Mouse (Mus musculus) macrophage (primary cell): Measurements from ENCODE around the gene Oxt. TPM values are rescaled to one million over a fixed set of nuclear protein-coding genes. Genes with fewer than 3 reads are reported as not detected.
"Not testable (repeated sequence)": the region's sequence is repeated elsewhere in the genome, so short reads cannot be mapped to it uniquely, and the experiment has no call there.

ENCODE experiments used
- H3K27ac ChIP-seq: fragments of 350-480 bp; formaldehyde crosslinking; 2 replicates; pipeline ENCODE4 v1.9.0; 2021
- H3K36me3 ChIP-seq: fragments of 350-480 bp; formaldehyde crosslinking; 2 replicates; pipeline ENCODE4 v1.9.0; 2021; ENCODE audit errors: inconsistent target
- H3K4me3 ChIP-seq: fragments of 350-480 bp; formaldehyde crosslinking; 2 replicates; pipeline ENCODE4 v1.9.0; 2021; ENCODE audit errors: inconsistent target
- H3K79me2 ChIP-seq: fragments of 350-480 bp; formaldehyde crosslinking; 2 replicates; pipeline ENCODE4 v1.9.0; 2021; ENCODE audit errors: inconsistent target
- WGBS: methylation state at CpG from one replicate; pipeline ENCODE4 v1.1.7; 2026; ENCODE audit warnings: inconsistent platforms; ENCODE audit not compliant: missing documents; 5-methylcytosine and 5-hydroxymethylcytosine counted together
- polyA plus RNA-seq: library from polyadenylated mRNA; stranded (reverse); fragments of 250-400 nt; gene quantifications from 3 replicates; pipeline ENCODE4 v1.2.4, GENCODE M21; 2018; ENCODE audit warnings: inconsistent platforms

The Oxt gene
- polyA plus RNA-seq, 1 experiment from 2014 or later = not detected

DNA sequence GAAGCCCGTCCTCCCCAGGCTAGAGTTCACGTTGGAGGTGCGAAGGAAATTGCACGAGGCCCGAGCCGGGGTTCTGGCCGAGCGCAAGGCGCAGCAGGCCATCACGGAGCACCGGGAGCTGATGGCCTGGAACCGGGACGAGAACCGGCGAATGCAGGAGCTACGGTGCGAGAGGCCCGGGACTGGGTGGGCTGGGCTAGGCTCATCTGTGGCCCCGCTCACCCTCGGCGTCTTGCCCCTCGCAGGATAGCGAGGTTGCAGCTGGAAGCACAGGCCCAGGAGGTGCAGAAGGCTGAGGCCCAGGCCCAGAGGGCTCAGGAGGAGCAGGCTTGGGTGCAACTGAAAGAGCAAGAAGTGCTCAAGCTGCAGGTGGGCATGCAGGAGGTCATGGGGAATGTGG, 11.9 kb upstream of the Oxt start:
- no peaks in the 10 kb centered on the region for H3K36me3 ChIP-seq
- under 1% methylated on average over 22 of the region's 23 CpGs for WGBS
- no peak overlapping the region for H3K27ac ChIP-seq
- H3K4me3 ChIP-seq = peak overlapping the region; percentile 46
- peaks cover 13% of the 10 kb centered on the region for H3K79me2 ChIP-seq

- 95% methylated on average over 8 of the region's 8 CpGs for WGBS
- Histone ChIP-seq H3K36me3 (no peaks in the 10 kb centered on the region), H3K4me3 (no peak overlapping the region), H3K27ac (no peak overlapping the region), H3K79me2 (peaks cover 13% of the 10 kb centered on the region)
Observed at GRCm38 (mm10) chr2:130564983-130565382, 11.0 kb upstream of the Oxt start.

DNA sequence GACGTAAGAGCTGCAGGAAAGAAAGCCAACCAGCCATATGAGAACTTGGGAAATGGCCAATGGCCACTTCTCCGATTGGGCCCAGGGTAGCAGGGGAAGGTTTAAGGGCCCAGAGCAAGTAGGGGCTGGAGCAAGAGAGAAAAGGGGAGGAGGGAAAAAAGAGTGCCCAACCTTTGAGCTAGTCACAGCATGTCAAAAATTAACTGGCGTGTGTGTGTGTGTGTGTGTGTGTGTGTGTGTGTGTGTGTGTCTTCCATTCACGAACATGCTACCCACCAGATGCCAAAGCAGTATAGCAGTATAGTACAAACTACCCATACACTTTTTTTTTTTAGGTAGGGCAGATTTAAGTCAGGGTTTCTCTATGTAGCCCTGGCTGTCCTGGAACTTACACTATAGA, 7.1 kb upstream of the Oxt start:
- no peak overlapping the region for H3K4me3 ChIP-seq
- H3K36me3 ChIP-seq = no peaks in the 10 kb centered on the region
- H3K27ac ChIP-seq = no peak overlapping the region
- H3K79me2 ChIP-seq = peaks cover 11% of the 10 kb centered on the region
- WGBS = 79% methylated on average over 3 of the region's 4 CpGs

GRCm38 (mm10) chr2:130569926-130570325, 6.0 kb upstream of the Oxt start:
- Histone ChIP-seq H3K27ac (no peak overlapping the region), H3K4me3 (no peak overlapping the region), H3K36me3 (no peaks in the 10 kb centered on the region), H3K79me2 (peaks cover 1% of the 10 kb centered on the region; the same call in 1 of the 2 replicates)

DNA sequence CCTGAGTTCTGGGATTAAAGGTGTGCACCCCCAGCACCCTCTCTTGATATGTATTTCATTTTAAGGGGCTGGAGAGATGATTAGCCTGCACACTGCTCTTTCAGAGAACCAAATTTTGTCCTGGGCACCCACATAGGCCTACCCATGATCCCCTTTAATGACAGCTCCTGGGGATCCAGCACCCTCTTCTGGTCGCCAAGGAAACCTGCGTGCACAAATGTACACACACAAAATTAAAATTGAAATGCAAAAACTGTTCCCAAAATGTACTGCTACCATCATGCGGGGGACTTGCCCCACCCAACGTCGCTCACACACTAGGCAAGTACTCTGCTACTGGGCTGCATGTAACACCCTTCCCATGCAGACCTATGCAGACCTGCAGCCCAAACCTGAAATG, 1.0 kb upstream of the Oxt start:
- no peak overlapping the region for H3K4me3 ChIP-seq
- 95% methylated on average over 5 of the region's 5 CpGs for WGBS

GRCm38 (mm10) chr2:130576564-130576963, 591 bp downstream of the Oxt start:
- not testable (repeated sequence) for H3K4me3 ChIP-seq, H3K27ac ChIP-seq, H3K79me2 ChIP-seq, H3K36me3 ChIP-seq
- 14% methylated on average over 28 of the region's 32 CpGs for WGBS

More for the DNA sequence above, 1.0 kb upstream of the Oxt start:
- no peak overlapping the region for H3K27ac ChIP-seq
- H3K79me2 ChIP-seq = no peaks in the 10 kb centered on the region
- no peaks in the 10 kb centered on the region for H3K36me3 ChIP-seq

DNA sequence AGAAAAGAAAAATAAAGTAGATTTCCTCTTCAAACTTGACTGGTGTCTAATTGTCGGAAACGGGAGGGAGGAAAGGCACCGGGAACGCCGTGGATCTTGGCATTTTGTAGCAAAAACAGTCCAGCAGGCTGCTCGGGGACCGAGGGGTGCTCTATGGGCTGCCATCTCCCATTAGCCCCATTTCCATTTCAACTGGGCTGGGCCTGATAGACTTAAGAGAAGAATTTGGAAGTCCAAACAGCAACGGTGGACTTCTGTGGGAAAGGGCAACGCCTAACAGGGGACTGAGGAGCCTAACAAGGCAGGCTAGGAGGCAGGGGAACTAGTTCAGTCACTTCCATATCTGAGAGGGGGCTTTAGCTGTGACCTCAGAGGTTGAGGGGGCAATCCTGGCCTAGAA, 1.0 kb downstream of the Oxt start:
- Histone ChIP-seq H3K36me3 (no peaks in the 10 kb centered on the region), H3K27ac (no peak overlapping the region), H3K4me3 (no peak overlapping the region), H3K79me2 (no peaks in the 10 kb centered on the region)
- 25% methylated on average over 9 of the region's 9 CpGs for WGBS

- no peaks in the 10 kb centered on the region for H3K79me2 ChIP-seq
- no peaks in the 10 kb centered on the region for H3K36me3 ChIP-seq
- no peak overlapping the region for H3K4me3 ChIP-seq
- no peak overlapping the region for H3K27ac ChIP-seq
- WGBS = 8% methylated on average over 12 of the region's 12 CpGs
Observed at GRCm38 (mm10) chr2:130577632-130578031, 1.7 kb downstream of the Oxt start.

DNA sequence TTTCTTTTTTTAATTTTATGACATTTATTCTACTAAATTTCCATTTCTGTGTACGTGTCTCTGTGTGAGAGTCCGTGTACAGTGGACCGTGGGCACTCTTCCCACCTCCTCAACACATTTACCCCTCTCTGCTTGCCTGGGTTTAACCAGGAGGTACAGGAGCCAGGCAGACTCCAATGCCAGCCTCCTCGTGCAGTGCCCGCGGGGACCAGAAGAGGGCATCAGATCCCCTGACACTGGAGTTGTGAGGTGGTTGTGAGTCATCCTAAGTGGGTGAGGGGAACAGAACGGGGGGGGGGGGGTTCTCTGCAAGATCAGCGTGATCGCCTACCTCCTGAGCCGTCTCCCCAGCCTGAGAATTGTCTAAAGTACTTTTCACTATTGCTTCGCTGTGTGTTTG, 2.2 kb downstream of the Oxt start:
- H3K4me3 ChIP-seq = no peak overlapping the region
- H3K36me3 ChIP-seq = no peaks in the 10 kb centered on the region
- H3K27ac ChIP-seq = no peak overlapping the region
- no peaks in the 10 kb centered on the region for H3K79me2 ChIP-seq
- 21% methylated on average over 11 of the region's 11 CpGs for WGBS

DNA sequence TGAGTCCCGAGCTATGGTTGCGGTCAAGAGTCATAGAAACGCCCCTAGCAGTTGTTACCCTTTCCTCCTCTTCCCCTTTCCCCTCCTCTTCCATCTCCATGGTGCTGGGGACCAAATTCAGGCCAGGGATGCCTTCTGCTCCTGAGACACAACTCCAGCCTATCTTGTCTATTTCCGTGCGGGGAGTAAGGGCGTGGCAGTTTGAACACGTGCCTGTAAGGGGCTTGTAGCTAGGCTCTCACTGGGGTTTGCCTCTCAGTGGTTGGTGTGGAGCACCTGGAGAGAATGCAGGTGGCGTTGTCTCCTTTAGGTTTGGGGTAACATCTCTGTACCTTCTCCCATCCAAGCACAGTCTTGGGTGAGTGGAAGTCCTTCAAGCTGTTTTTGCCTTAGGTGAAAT, 3.8 kb downstream of the Oxt start:
- WGBS = 10% methylated on average over 8 of the region's 8 CpGs

DNA sequence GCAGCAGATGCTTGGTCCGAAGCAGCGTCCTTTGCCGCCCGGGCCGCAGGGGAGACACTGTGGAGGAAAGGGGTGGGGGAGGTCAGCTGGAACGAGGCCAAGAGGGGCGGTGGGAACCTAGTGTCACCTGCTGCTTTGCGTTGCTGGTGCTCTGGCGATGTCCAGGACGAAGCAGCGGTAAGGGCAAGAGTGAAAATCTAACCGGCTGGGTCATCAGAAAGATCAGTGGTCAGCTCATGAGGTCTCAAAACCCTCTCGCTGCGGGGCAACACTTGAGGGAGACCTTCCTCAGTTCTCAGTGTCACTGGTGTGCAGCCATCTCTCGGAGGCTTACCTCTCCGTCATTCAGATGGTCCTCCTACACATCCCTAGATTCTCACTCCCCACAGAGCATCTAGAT, 5.2 kb downstream of the Oxt start:
- H3K79me2 ChIP-seq = no peaks in the 10 kb centered on the region
- WGBS = 12% methylated on average over 16 of the region's 16 CpGs
- H3K4me3 ChIP-seq = no peak overlapping the region

More for the DNA sequence above, 3.8 kb downstream of the Oxt start:
- Histone ChIP-seq H3K79me2 (no peaks in the 10 kb centered on the region), H3K36me3 (no peaks in the 10 kb centered on the region), H3K4me3 (no peak overlapping the region), H3K27ac (no peak overlapping the region)

GRCm38 (mm10) chr2:130582552-130582951, 6.6 kb downstream of the Oxt start, which contains the start of gene Avp:
TSS of gene Avp (minus strand) at chr2:130582554.
- 72% methylated on average over 10 of the region's 10 CpGs for WGBS
- no peak within 1 kb of the TSS for H3K27ac ChIP-seq
- H3K79me2 ChIP-seq = no peaks in the 10 kb centered on the region
- no peaks in the 10 kb centered on the region for H3K36me3 ChIP-seq
- no peak within 1 kb of the TSS for H3K4me3 ChIP-seq

More for the DNA sequence above, 5.2 kb downstream of the Oxt start:
- Histone ChIP-seq H3K36me3 (no peaks in the 10 kb centered on the region), H3K27ac (no peak overlapping the region)

DNA sequence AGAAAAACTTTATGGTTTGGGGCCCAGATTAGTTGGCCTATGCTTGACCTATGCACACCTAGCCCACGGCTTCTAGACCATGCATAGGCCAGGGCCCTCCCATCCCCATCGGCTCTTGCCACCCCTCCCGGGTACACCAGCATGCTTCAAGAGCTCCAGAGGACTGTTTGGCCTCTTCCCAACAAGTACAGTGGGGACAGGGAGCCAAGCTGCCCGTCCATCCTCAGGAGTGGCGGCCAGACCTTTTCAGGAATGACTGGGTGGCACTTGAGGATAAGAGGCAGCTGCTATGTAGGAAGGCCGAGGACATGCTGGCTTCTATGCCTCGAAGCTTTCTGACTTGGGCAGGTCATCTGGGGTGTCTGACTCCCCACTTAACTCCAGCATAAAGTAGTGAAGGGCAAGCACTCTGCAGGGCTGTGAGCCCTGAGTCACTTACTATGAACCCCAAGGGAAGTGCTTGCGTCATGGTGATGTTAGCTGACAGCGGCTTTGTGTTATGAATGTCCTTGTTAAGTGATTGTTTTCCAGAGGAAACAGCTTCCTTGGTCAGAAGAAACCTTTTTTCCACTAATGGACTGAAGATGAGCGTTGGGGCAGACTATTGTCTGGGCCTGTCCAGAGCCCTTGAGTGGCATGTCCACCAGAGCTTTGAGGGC, 8.1 kb downstream of the Oxt start:
- WGBS = 89% methylated on average over 10 of the region's 10 CpGs
- no peak overlapping the region for H3K4me3 ChIP-seq
- H3K79me2 ChIP-seq = no peaks in the 10 kb centered on the region
- H3K27ac ChIP-seq = no peak overlapping the region
- H3K36me3 ChIP-seq = no peaks in the 10 kb centered on the region

DNA sequence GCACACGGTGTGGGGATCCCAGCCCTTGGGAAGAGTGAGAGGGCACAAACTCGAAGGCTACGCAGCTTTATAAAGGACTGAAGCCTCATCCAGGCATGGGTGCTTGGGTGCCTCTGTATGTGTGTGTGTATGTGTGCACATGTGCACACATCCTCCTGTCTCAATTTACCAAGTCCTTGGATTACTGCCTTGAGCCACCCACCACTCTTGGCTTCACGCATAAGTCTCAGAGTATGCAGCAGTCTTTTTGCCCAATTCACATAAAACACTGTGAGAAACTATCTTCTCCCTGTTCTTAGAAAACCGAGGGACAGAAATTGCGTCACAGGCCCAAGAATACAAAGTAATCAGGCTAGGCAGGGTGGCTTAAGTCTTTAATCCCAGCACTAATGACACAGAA, 10.0 kb downstream of the Oxt start:
- 60% methylated on average over 6 of the region's 6 CpGs for WGBS
- no peak overlapping the region for H3K4me3 ChIP-seq
- peaks cover under 1% of the 10 kb centered on the region; the same call in 1 of the 2 replicates for H3K36me3 ChIP-seq
- no peak overlapping the region for H3K27ac ChIP-seq
- H3K79me2 ChIP-seq = no peaks in the 10 kb centered on the region

DNA sequence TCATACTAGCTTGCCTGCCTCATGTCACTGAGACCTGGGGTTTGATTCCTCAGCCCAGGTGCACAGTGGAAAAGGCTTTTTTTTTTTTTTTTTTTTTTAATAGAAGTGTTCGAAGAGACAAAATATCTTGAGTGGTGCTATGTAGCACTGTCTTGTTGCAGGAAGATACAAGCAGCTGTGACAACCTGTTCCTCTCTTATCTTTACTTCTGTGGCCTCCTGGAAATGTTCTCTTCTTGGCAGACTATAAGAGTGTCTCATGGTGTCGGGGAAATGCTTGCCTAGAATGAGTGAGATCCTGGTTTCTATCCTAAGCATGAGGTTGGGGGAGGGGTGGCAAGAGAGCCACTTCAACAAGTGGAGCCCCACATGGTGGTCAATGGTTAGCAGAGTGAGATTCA, 12.4 kb downstream of the Oxt start:
- Histone ChIP-seq H3K4me3 (no peak overlapping the region), H3K79me2 (no peaks in the 10 kb centered on the region), H3K36me3 (peaks cover 8% of the 10 kb centered on the region; the same call in 1 of the 2 replicates), H3K27ac (no peak overlapping the region)
- 85% methylated on average over 2 of the region's 2 CpGs for WGBS

DNA sequence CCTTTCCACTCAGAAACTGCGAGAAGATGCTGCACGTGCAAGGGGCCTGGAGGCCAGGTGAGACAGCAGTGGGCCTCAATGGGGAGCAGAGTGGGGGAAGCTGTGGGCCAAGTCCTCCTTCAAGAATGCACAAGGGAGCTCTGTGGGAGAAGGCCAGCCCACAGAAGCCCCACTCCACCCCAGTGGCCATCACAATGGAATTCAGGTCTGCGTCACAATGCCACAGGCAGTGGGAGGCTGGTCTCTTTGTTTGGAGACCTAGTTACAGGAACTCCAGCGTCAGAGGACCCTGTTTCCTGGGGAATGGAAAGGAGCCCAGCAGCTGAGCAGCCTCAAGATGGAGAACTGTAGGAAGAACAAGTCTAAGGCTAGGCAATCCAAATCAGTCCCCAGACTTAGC, 13.2 kb downstream of the Oxt start:
- Histone ChIP-seq H3K36me3 (peaks cover 8% of the 10 kb centered on the region; the same call in 1 of the 2 replicates), H3K27ac (no peak overlapping the region), H3K4me3 (no peak overlapping the region), H3K79me2 (no peaks in the 10 kb centered on the region)
- WGBS = 83% methylated on average over 4 of the region's 4 CpGs
